Mouse (Mus musculus): Measurements from ENCODE around the gene Brd1. TPM values are rescaled to one million over a fixed set of nuclear protein-coding genes. Genes with fewer than 3 reads are reported as not detected.

Brd1 gene
- polyA plus RNA-seq, 1 experiment from 2014 or later: 19.1 TPM

Other genes starting within 250 kb of the Brd1 start
- gene Zdhhc25, start 133.9 kb downstream of the Brd1 start, polyA plus RNA-seq (2015; fragmentation: Nextera tagmentation; extraction: Ambion mirVana): not detected in 2 replicates
- 22.0 and 23.1 TPM in 2 replicates for gene Zbed4, start 17.4 kb upstream of the Brd1 start, polyA plus RNA-seq (2015; fragmentation: Nextera tagmentation; extraction: Ambion mirVana)
- gene Alg12, start 85.1 kb upstream of the Brd1 start, polyA plus RNA-seq (2015; fragmentation: Nextera tagmentation; extraction: Ambion mirVana): 15.7 and 16.9 TPM in 2 replicates
- gene Creld2, start 85.4 kb upstream of the Brd1 start, polyA plus RNA-seq (2015; fragmentation: Nextera tagmentation; extraction: Ambion mirVana): 118 and 133 TPM in 2 replicates
- 59.6 and 77.7 TPM in 2 replicates for gene Pim3, start 128.0 kb upstream of the Brd1 start, polyA plus RNA-seq (2015; fragmentation: Nextera tagmentation; extraction: Ambion mirVana)
- gene Ttll8, start 220.2 kb upstream of the Brd1 start, polyA plus RNA-seq (2015; fragmentation: Nextera tagmentation; extraction: Ambion mirVana): not detected in 2 replicates
- 0.06 TPM in 1 of 2 replicates, not detected in the other for gene Mlc1, start 244.8 kb upstream of the Brd1 start, polyA plus RNA-seq (2015; fragmentation: Nextera tagmentation; extraction: Ambion mirVana)
- 0.31 TPM in 1 of 2 replicates, not detected in the other for gene Mov10l1, start 248.7 kb upstream of the Brd1 start, polyA plus RNA-seq (2015; fragmentation: Nextera tagmentation; extraction: Ambion mirVana)

All from kidney, embryonic 16.5 days (tissue).